Mouse (Mus musculus) forebrain, embryonic 14.5 days (tissue): Measurements from ENCODE around the gene Olfr669. TPM values are rescaled to one million over a fixed set of nuclear protein-coding genes. Genes with fewer than 3 reads are reported as not detected.

Source experiments
- polyA plus RNA-seq: library from polyadenylated mRNA; unstranded; fragments of >200 nt; fragmentation: Nextera tagmentation; extraction: Ambion mirVana; gene quantifications from 2 replicates; pipeline ENCODE4 v1.2.1, GENCODE M21; 2014

The Olfr669 gene
- polyA plus RNA-seq, 1 experiment from 2014 or later, result not detected

Other genes starting within 250 kb of the Olfr669 start
- not detected in 2 replicates for gene Olfr661, start 247.7 kb upstream of the Olfr669 start, polyA plus RNA-seq
- gene Usp17le, start 156.8 kb upstream of the Olfr669 start, polyA plus RNA-seq, result not detected in 2 replicates
- gene Usp17lb, start 91.6 kb upstream of the Olfr669 start, polyA plus RNA-seq, result not detected in 2 replicates
- not detected in 2 replicates for gene Usp17la, start 77.2 kb upstream of the Olfr669 start, polyA plus RNA-seq
- not detected in 2 replicates for gene Olfr665, start 56.2 kb upstream of the Olfr669 start, polyA plus RNA-seq
- gene Olfr666, start 38.3 kb upstream of the Olfr669 start, polyA plus RNA-seq, result not detected in 2 replicates
- not detected in 2 replicates for gene Olfr667, start 12.8 kb upstream of the Olfr669 start, polyA plus RNA-seq
- not detected in 2 replicates for gene Olfr668, start 6.2 kb upstream of the Olfr669 start, polyA plus RNA-seq
- gene Olfr670, start 28.4 kb downstream of the Olfr669 start, polyA plus RNA-seq, result not detected in 2 replicates
- gene Olfr671, start 44.9 kb downstream of the Olfr669 start, polyA plus RNA-seq, result not detected in 2 replicates
- not detected in 2 replicates for gene Olfr672, start 67.8 kb downstream of the Olfr669 start, polyA plus RNA-seq
- gene Olfr675, start 94.2 kb downstream of the Olfr669 start, polyA plus RNA-seq, result not detected in 2 replicates
- not detected in 2 replicates for gene Olfr676, start 98.5 kb downstream of the Olfr669 start, polyA plus RNA-seq
- not detected in 2 replicates for gene Olfr677, start 117.1 kb downstream of the Olfr669 start, polyA plus RNA-seq
- not detected in 2 replicates for gene Olfr678, start 130.2 kb downstream of the Olfr669 start, polyA plus RNA-seq
- not detected in 2 replicates for gene Olfr679, start 147.0 kb downstream of the Olfr669 start, polyA plus RNA-seq
- not detected in 2 replicates for gene Olfr680-ps1, start 158.6 kb downstream of the Olfr669 start, polyA plus RNA-seq
- gene Olfr681, start 182.6 kb downstream of the Olfr669 start, polyA plus RNA-seq, result not detected in 2 replicates
- gene Olfr683, start 212.8 kb downstream of the Olfr669 start, polyA plus RNA-seq, result not detected in 2 replicates
- not detected in 2 replicates for gene Olfr684, start 229.4 kb downstream of the Olfr669 start, polyA plus RNA-seq